Comparison of ENCODE assay signal across 7 mouse cellular contexts in genomic region chr10:39266482-39266881, GRCm38 (mm10).
A peak's percentile ranks its signal among the peaks of the same experiment; 100 is the strongest.
DNase-seq lines count a peak whose midpoint lies in the region; ATAC-seq and TF ChIP-seq lines count a peak whose summit lies in the region.

No protein-coding gene starts in this region.

- TF ChIP-seq CTCF in gastrocnemius, adult 2 months (IDR thresholded peaks at IDR 0.05): no peak

- H3K4me3 ChIP-seq in gastrocnemius, adult 2 months: peak overlapping the region; percentile 46
- no peak overlapping the region for H3K4me3 ChIP-seq in hindbrain, embryonic 15.5 days
- no peak overlapping the region for H3K4me3 ChIP-seq in macrophage (ENCODE audit: inconsistent target)

- H3K27ac ChIP-seq in gastrocnemius, adult 2 months: peak overlapping the region; percentile 76
- H3K27ac ChIP-seq in hindbrain, embryonic 15.5 days (replicated peaks): peak overlapping the region; percentile 36
- H3K27ac ChIP-seq in macrophage: peak overlapping the region; percentile 81

- H3K9me3 ChIP-seq in hindbrain, embryonic 15.5 days: no peaks in the 10 kb centered on the region

- peak; percentile 91 for DNase-seq in adipocyte (ENCODE audit: low spot score)
- DNase-seq in cerebellum, adult 18-20 months: peak; percentile 52 to 61
- DNase-seq in gastrocnemius, adult 2 months: peak; percentile 72
- peak; percentile 65 to 67 for DNase-seq in layer of hippocampus, postnatal 36 days
- DNase-seq in right cerebral cortex, postnatal 36 days (ENCODE audit: low spot score in 2 of 2): peak; percentile 54 to 59

- WGBS in hindbrain, embryonic 15.5 days: 28% methylated on average over 5 of the region's 5 CpGs
- 22% methylated on average over 5 of the region's 5 CpGs for WGBS in macrophage (ENCODE audit: missing documents)

- no peaks in the 10 kb centered on the region for H3K79me2 ChIP-seq in macrophage (ENCODE audit: inconsistent target)

- no peaks in the 10 kb centered on the region for H3K36me3 ChIP-seq in hindbrain, embryonic 15.5 days
- H3K36me3 ChIP-seq in macrophage (ENCODE audit: inconsistent target): no peaks in the 10 kb centered on the region

- peak; percentile 82 for ATAC-seq in hindbrain, embryonic 15.5 days (ENCODE audit: low FRiP score, low read depth)

- H3K9ac ChIP-seq in hindbrain, embryonic 15.5 days: no peak overlapping the region

- no peaks in the 10 kb centered on the region for H3K27me3 ChIP-seq in hindbrain, embryonic 15.5 days

- H3K4me1 ChIP-seq in hindbrain, embryonic 15.5 days (replicated peaks): peaks cover 17% of the 10 kb centered on the region

- 0 out of 2 replicates have a peak overlapping the region, but pooled peaks have one; percentile 3 for H3K4me2 ChIP-seq in hindbrain, embryonic 15.5 days

- intact Hi-C loops in gastrocnemius, adult 2 months (cut with DNase I): no loop called here
